Mouse (Mus musculus) bone marrow macrophage, adult 2 months (primary cell): ENCODE results near the gene Lamb1.

Source experiments
- CTCF ChIP-seq: IDR thresholded peaks from 2 replicates; pipeline ENCODE4 v1.5.1; 2012; ENCODE audit warnings: low read depth, mild to moderate bottlenecking, low read length, moderate library complexity
- POLR2A ChIP-seq: IDR thresholded peaks from 2 replicates; pipeline ENCODE4 v1.6.1; 2012; ENCODE audit warnings: mild to moderate bottlenecking, low read depth, low read length, borderline replicate concordance

DNA sequence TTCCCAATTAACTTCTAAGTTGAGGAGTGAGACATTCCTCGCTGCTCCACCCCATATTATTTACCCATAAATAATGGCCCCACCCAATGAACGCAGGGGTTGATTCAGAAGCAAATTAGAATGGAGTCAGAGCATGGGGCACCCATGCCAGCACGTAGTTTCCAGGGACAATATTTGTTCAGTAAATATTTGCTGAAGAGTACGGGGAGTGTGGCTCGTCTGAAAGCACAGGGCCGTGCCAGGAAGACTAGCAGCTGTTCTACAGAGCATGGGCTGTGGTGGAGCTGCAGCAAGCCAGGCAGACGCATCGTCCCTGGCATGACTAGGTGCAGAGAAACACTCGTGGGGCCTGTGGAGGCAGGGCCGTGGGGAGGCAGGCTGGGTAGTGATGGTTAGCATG lies 29.5 kb downstream of the Lamb1 start:
- no peak for TF ChIP-seq CTCF
- TF ChIP-seq POLR2A = no peak
